Mouse (Mus musculus) thymus, postnatal 14 days (tissue): ENCODE results near the gene Tbcd.
"Not testable (repeated sequence)": the region's sequence is repeated elsewhere in the genome, so short reads cannot be mapped to it uniquely, and the experiment has no call there.

Experiments
- DNase-seq: peaks from one replicate; pipeline ENCODE4 v3.0.0; 2021

The Tbcd gene

DNA sequence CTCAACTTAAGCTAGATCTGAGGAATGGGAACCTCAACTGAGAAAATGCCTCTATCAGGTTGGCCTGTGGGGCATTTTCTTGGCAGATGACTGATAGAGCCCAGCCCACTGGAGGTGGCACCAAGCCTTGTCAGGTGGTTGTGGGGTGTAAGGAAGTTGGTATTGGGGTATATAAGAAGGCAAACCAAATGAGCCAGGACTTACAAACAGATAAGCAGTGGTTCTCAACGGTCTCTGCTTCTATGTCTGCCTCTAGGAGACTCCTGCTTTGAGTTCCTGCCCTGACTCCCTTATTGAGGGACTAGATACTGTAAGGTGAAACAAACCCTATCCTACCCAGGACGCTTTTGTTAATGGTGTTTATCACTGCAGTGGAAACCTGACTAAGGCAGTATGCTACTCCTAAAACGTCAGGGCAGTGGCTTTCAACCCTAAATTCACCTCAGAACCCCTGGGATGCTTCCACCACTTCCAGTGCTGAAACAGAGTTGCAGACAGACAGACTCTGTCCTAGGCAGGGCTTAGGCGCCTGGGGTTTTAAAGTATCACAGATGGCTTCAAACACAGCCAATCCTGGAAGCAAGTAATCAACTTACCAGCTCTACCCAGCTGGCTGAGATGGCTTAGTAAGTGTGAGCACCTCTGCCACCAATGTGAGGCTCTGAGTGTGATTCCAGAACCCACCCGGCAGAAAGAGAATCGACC, 204.2 kb downstream of the Tbcd start:
- DNase-seq: no peak

GRCm38 (mm10) chr11:121658151-121658550, 206.4 kb downstream of the Tbcd start:
- DNase-seq: no peak

DNA sequence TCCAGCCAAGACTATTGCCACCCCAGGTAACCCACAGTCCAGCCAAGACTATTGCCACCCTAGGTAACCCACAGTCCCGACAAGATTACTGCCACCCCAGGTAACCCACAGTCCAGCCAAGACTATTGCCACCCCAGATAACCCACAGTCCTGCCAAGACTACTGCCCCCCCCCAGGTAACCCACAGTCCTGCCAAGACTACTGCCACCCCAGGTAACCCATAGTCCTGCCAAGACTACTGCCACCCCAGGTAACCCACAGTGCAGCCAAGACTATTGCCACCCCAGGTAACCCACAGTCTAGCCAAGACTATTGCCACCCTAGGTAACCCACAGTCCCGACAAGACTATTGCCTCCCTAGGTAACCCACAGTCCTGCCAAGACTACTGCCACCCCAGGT, 208.9 kb downstream of the Tbcd start:
- DNase-seq: not testable (repeated sequence)

GRCm38 (mm10) chr11:121661116-121661515, 209.4 kb downstream of the Tbcd start:
- DNase-seq: no peak
